Mouse (Mus musculus) kidney, postnatal 10 days (tissue): Measurements from ENCODE around the gene Nepn.

ENCODE experiments used
- DNase-seq: peaks from one replicate; pipeline ENCODE4 v3.0.0; 2021; ENCODE audit warnings: mixed read lengths

The Nepn gene

GRCm38 (mm10) chr10:52407526-52407925, 18.8 kb downstream of the Nepn start:
- DNase-seq: no peak

GRCm38 (mm10) chr10:52415020-52415419, 26.2 kb downstream of the Nepn start:
- DNase-seq: no peak

- no peak for DNase-seq
Measured at GRCm38 (mm10) chr10:52416458-52416857, 27.7 kb downstream of the Nepn start.

- peak; percentile 98 for DNase-seq
Measured at GRCm38 (mm10) chr10:52417299-52417997, 28.7 kb downstream of the Nepn start, which contains the start of gene Nus1. Gene Nus1, plus strand, starts transcription at chr10:52417547.

GRCm38 (mm10) chr10:52417998-52418860, 29.5 kb downstream of the Nepn start:
- DNase-seq: no peak

- no peak for DNase-seq
Measured at GRCm38 (mm10) chr10:52418931-52419330, 30.2 kb downstream of the Nepn start.

GRCm38 (mm10) chr10:52419402-52419801, 30.6 kb downstream of the Nepn start:
- DNase-seq: no peak

DNA sequence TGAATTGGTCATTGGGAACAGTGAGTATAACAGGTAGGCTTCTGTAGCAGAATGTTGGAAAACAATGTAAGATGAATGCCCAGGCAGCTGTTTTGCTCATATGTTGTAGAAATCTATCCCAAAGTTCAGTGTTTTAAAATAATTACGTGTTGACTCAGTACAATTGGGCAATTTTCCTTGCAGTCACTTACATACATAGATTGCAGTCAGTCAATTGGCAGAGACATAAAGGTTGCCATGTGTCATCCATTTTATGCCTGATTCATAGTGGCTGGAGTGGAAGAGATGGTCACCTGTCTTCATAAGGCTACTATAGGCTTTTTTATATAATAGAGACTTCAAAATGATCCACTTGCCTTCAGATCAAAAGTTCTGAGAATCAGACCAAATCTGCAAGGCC, 31.8 kb downstream of the Nepn start:
- DNase-seq: no peak

DNA sequence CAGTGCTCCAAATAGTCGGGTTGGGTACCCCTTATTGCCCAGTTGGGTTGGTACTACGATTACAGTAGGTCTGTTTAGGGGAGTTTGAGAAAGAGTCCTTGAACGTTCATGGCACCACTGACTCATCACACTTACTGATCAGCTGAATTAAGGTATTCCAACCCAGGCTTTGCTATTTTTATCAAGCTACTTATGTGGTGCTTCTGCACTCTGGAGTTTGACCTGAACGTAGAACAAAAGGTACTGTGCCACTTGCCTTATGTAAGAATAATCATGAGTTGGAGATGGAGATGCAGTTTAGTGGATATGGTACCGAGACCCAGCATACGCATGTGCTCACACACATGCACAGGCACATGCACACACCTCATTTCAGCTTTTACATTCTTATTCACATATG, 32.9 kb downstream of the Nepn start:
- DNase-seq: no peak

DNA sequence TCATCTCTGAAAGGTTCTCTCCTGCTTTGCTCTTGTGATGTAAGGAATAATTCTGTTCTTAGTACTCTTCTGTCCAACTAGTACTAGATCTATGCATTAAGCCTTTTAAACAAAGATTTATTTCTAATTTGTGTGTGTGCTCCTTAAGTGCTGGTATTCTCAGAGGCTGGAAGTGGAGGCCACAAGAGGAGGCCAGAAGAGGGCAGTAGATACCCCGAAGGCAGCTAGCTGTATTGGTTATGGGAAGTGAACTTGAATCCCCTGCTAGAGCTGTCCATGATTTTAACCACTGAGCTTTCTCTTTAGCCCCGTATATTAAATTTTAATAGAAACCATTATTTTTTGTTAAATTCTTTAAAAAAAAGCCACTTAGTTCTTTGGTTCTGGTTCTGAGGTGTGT, 34.3 kb downstream of the Nepn start:
- peak; percentile 28 for DNase-seq

DNA sequence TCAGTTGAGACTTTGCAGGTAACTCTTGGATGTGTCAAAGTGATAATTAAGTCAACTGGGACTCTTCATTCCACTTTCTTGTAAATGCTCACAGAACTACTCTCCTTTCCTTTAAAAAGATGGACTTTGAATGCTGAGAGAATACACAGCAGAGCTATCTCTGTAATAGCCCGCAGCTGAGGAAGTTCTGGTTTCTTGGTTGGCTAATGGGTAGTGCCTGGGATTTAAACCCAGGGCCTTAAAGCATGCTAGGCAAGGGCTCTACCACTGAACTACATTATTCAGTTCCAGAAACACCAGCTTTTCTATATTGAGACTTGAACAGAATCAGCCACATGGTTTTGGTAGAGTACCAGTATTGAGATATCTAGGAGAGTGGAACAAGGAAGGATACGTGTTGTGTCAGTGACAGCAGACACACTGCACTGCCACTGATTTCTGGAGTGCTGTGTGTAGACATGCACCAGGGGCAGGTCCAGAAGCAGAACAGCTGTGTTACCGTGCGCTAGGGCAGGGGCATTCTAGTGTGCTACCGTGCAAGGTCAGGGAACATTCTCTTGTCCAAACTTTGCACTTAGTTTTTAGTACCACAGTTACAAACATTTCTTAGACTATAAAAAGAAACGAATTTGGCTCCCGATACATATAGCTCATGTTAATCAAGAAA, 37.7 kb downstream of the Nepn start:
- DNase-seq: no peak

DNA sequence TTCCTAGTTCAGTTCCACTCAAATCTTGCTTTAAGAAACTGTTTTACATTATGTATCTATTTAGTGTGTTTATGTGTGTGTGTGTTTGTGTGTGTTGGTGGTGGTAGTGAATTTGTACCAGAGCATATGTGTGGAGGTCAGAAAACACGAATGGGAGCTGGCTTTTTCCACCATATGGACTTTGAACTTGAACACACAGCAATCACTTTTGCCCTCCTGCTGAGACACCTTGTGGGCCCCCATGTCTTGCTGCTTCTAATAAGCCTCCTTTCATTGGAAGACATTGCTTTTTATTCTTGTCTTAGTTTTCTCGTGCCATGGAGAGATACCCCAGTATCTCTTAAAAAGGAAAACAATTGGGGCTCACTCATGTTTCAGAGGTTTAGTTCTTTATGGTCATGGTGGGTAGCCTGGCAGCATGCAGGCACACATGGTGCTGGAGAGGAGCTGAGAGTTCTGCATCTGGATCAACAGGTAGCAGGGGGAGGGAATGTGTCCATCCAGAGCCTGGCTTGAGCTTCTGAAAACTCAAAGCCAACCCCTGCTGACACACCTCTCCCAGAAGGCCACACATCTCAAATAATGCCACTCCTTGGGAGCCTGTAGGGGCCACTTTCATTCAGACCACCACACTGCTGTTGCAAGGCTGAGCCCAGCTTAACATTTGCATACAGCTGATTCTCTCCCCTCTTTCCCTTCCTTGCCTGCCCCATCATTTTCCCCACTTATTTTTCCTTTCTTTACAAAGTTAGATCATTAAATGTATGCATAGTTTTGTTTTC, 39.1 kb downstream of the Nepn start:
- no peak for DNase-seq

DNA sequence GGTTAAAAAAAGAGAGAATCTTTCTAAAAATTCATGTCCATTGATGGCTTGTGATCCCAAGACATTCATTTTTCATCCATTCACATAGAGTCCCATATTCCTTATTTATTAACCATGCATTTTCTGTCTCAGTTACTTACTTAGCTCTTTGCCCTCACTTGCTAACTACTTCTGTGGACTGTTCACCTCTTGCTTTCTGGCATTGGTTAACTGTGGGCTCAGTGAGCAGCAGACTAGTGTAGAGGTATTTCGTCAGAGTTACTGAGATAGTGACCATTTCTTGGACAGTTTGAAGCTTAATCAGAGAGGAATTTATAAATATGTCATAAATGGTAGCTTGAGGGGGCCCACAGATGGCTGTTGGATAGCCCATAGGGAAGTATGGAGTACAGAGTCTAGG, 42.2 kb downstream of the Nepn start:
- no peak for DNase-seq

GRCm38 (mm10) chr10:52434836-52435235, 46.1 kb downstream of the Nepn start:
- DNase-seq: no peak
